Mouse (Mus musculus) spleen, postnatal 14 days (tissue): Measurements from ENCODE around the gene Wdr70.

Experiments used
- DNase-seq, 2 experiments: peaks; one replicate each; pipeline ENCODE4 v3.0.0; 2021 to 2022; ENCODE audit warnings: low spot score in 2 of 2

The Wdr70 gene

GRCm38 (mm10) chr15:7862890-7863289 lies 236.1 kb downstream of the Wdr70 start:
- DNase-seq: no peak

- DNase-seq: no peak
Measured at GRCm38 (mm10) chr15:7858841-7859240, 240.2 kb downstream of the Wdr70 start.

- no peak for DNase-seq
Measured at GRCm38 (mm10) chr15:7857418-7857817, 241.6 kb downstream of the Wdr70 start.

GRCm38 (mm10) chr15:7842398-7842797 lies 256.6 kb downstream of the Wdr70 start:
- DNase-seq: no peak

- no peak for DNase-seq
Measured at GRCm38 (mm10) chr15:7841664-7842063, 257.3 kb downstream of the Wdr70 start.

GRCm38 (mm10) chr15:7838921-7839309 lies 260.1 kb downstream of the Wdr70 start:
- DNase-seq: no peak

- DNase-seq: no peak
Measured at GRCm38 (mm10) chr15:7838060-7838920, 260.7 kb downstream of the Wdr70 start.

- no peak for DNase-seq
Measured at GRCm38 (mm10) chr15:7835404-7835803, 263.6 kb downstream of the Wdr70 start.

- DNase-seq: no peak
Measured at GRCm38 (mm10) chr15:7825530-7825929, 273.5 kb downstream of the Wdr70 start.

- DNase-seq: no peak
Measured at GRCm38 (mm10) chr15:7823886-7824285, 275.1 kb downstream of the Wdr70 start.
